Mouse (Mus musculus): ENCODE data around the gene Tnn. TPM values are rescaled to one million over a fixed set of nuclear protein-coding genes. Genes with fewer than 3 reads are reported as not detected.

Tnn gene
- polyA plus RNA-seq, 1 experiment: 0.40 TPM

- TF ChIP-seq POLR2A (IDR thresholded peaks at IDR 0.05; ENCODE audit: borderline replicate concordance, extremely low read depth, insufficient read depth, insufficient read length, poor library complexity, severe bottlenecking) (no peak), CTCF (IDR thresholded peaks at IDR 0.05; ENCODE audit: borderline replicate concordance, extremely low read depth, insufficient read depth, insufficient read length) (no peak)
These were observed 100.6 kb downstream of the Tnn start for GRCm38 (mm10) chr1:160052556-160053315.

GRCm38 (mm10) chr1:160050898-160051297, 102.5 kb downstream of the Tnn start:
- no peak for DNase-seq (ENCODE audit: low read depth)

More at GRCm38 (mm10) chr1:160052556-160053315, 100.6 kb downstream of the Tnn start:
- DNase-seq (ENCODE audit: low read depth): no peak

GRCm38 (mm10) chr1:160049131-160049880, 104.1 kb downstream of the Tnn start:
- no peak for TF ChIP-seq POLR2A (IDR thresholded peaks at IDR 0.05; ENCODE audit: borderline replicate concordance, extremely low read depth, insufficient read depth, insufficient read length, poor library complexity, severe bottlenecking)
- no peak for TF ChIP-seq CTCF (IDR thresholded peaks at IDR 0.05; ENCODE audit: borderline replicate concordance, extremely low read depth, insufficient read depth, insufficient read length)
- DNase-seq (ENCODE audit: low read depth): no peak

More at GRCm38 (mm10) chr1:160050898-160051297, 102.5 kb downstream of the Tnn start:
- no peak for TF ChIP-seq POLR2A (IDR thresholded peaks at IDR 0.05; ENCODE audit: borderline replicate concordance, extremely low read depth, insufficient read depth, insufficient read length, poor library complexity, severe bottlenecking)

DNA sequence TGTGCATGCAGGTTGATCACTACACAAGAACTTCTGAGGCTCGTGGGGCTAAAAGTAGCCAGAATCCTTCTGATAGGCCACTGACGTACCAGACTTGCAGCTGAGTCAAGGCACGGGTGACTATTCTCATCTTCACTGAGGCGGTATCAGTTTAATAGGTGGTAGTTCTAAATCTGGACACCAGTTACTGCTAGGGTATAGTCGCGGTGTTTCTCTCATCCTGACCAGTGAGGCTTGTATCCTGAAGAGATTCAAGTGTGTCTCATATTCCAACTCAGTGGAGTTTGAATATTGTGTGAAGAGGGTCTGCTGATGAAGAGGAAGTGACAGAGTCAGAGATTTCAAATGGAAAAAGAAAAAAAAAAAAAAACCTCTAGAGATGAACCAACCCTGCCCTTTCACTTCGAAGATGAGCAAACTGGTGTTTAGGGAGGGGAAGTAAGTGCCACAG, 105.9 kb downstream of the Tnn start:
- TF ChIP-seq POLR2A (IDR thresholded peaks at IDR 0.05; ENCODE audit: borderline replicate concordance, extremely low read depth, insufficient read depth, insufficient read length, poor library complexity, severe bottlenecking) (no peak), CTCF (IDR thresholded peaks at IDR 0.05; ENCODE audit: borderline replicate concordance, extremely low read depth, insufficient read depth, insufficient read length) (no peak)
- DNase-seq (ENCODE audit: low read depth): no peak

DNA sequence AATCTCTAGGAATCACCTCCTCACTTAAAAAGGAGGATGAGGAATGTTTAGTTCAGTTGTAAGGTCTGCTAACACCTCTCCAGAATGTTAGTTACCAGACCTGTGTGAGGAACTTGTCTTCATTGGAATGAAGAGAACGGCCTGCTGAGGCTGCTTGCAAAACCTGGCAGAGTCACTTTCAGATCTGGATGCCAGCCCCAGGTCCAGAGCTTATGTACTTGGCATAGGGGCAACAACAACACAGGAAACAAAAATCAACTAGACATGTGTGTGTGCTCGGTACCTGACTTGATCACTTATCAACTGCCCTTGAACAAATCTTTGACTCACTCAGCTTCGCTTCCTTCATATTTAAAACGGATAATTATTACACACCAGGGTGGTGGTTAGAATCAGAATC, 106.6 kb downstream of the Tnn start:
- no peak for TF ChIP-seq POLR2A (IDR thresholded peaks at IDR 0.05; ENCODE audit: borderline replicate concordance, extremely low read depth, insufficient read depth, insufficient read length, poor library complexity, severe bottlenecking)
- no peak for TF ChIP-seq CTCF (IDR thresholded peaks at IDR 0.05; ENCODE audit: borderline replicate concordance, extremely low read depth, insufficient read depth, insufficient read length)
- DNase-seq (ENCODE audit: low read depth): no peak

DNA sequence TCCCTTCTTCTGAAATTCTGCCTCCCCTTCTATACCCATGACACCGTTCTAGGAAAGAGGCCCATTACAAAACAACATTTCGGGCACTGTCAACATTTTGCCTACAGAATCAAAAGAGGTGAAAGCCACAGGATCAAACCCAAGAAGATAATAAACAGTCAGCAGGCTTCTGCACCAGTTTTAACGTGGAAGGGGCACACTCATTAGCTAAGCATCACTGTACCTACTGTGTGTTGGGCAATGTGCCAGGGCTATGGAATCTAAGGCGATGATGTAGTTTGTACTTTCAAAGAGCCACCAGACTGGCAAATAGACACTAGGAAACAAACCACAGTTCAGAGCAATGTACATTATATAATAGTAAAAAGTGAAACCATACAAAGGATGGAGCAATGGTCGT, 107.4 kb downstream of the Tnn start:
- no peak for TF ChIP-seq CTCF (IDR thresholded peaks at IDR 0.05; ENCODE audit: borderline replicate concordance, extremely low read depth, insufficient read depth, insufficient read length)
- TF ChIP-seq POLR2A (IDR thresholded peaks at IDR 0.05; ENCODE audit: borderline replicate concordance, extremely low read depth, insufficient read depth, insufficient read length, poor library complexity, severe bottlenecking): no peak
- DNase-seq (ENCODE audit: low read depth): no peak

- no peak for DNase-seq (ENCODE audit: low read depth)
- TF ChIP-seq CTCF (IDR thresholded peaks at IDR 0.05; ENCODE audit: borderline replicate concordance, extremely low read depth, insufficient read depth, insufficient read length) (no peak), POLR2A (IDR thresholded peaks at IDR 0.05; ENCODE audit: borderline replicate concordance, extremely low read depth, insufficient read depth, insufficient read length, poor library complexity, severe bottlenecking) (no peak)
These were observed 108.2 kb downstream of the Tnn start for GRCm38 (mm10) chr1:160045056-160045715.

DNA sequence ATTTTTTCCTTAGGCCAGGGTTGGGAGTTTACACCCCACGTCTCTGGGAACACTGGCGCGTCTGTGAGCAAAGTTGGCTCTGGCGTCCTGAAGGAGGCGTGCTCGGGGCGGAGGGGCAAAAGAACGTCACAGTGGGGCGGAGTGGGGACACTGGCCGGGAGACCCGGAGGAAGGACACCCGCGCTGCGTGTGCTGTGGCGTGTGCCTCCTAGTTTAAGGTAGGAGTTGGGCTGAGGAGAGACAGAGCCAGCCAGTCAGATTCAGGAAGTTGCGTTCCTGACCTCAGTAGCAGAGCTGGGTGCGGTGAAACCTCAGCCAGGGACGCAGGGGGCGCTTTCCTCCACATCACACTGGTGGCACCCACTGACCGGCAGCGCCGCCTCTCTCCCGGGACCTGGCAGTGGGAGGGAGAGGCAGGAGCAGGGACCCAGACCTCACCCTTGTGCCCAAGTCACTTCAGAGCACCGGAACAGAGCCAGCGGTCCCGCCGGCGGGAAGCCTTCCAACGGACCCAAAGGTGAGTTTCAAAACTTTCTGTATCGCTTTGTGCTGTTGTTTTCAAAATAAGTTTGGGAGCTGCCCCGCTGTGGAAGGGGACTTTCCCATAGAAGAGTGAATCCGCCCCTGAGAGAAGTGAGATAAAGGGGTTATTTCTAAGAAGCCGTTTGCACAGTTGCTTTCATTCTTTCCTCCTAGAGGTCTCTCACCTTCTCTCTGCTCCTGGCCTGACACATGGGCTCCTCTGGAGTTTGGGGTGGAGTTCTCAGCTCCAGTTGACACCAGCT, 109.0 kb downstream of the Tnn start, which contains the start of gene 4930523C07Rik:
Gene 4930523C07Rik (plus strand): TSS at position 146 of the 785 bp plus-strand sequence.
- no peak for TF ChIP-seq POLR2A (IDR thresholded peaks at IDR 0.05; ENCODE audit: borderline replicate concordance, extremely low read depth, insufficient read depth, insufficient read length, poor library complexity, severe bottlenecking)
- TF ChIP-seq CTCF (IDR thresholded peaks at IDR 0.05; ENCODE audit: borderline replicate concordance, extremely low read depth, insufficient read depth, insufficient read length): peak; percentile 34; the same call in 1 of the 2 replicates
- peak; percentile 34 for DNase-seq (ENCODE audit: low read depth)

DNA sequence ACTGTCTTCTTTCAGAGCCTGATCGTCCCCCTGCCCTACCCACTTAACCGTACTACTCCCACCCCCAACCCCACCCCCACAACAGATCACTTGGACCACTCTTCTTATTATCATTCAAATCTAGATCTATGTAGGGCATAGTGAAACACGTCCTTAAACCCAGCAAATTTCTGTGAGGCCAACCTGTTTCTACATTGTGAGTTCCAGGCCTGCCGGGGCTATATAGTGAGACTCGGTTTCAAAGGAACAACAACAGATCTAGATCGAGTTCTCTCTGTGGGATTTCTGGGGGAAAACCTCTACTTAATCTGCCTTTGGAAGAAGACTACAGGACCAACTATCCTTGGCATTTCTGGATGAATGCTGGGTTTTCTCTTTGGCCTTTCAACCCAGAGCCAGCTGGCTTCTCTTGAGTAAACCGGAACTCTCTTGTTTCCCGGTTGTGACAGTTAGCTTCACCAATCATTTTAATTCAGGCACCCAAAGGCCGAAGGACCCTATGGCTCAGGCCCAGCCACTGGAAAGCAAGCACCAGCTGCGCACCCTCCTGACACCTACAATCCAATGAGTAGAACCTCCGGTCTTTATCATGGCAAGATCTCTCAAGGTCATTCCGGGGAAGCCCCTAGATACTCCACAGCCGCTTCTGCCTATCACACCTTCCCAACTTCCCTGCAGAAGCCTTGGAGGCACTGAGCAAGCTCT, 110.0 kb downstream of the Tnn start:
- TF ChIP-seq POLR2A (IDR thresholded peaks at IDR 0.05; ENCODE audit: borderline replicate concordance, extremely low read depth, insufficient read depth, insufficient read length, poor library complexity, severe bottlenecking): no peak
- TF ChIP-seq CTCF (IDR thresholded peaks at IDR 0.05; ENCODE audit: borderline replicate concordance, extremely low read depth, insufficient read depth, insufficient read length): no peak
- DNase-seq (ENCODE audit: low read depth): no peak

- TF ChIP-seq POLR2A (IDR thresholded peaks at IDR 0.05; ENCODE audit: borderline replicate concordance, extremely low read depth, insufficient read depth, insufficient read length, poor library complexity, severe bottlenecking) (no peak), CTCF (IDR thresholded peaks at IDR 0.05; ENCODE audit: borderline replicate concordance, extremely low read depth, insufficient read depth, insufficient read length) (no peak)
- no peak for DNase-seq (ENCODE audit: low read depth)
These were observed 111.0 kb downstream of the Tnn start for GRCm38 (mm10) chr1:160042351-160042750.
